Mouse (Mus musculus) forebrain, embryonic 11.5 days (tissue): Measurements from ENCODE around the gene Chfr. TPM values are rescaled to one million over a fixed set of nuclear protein-coding genes. Genes with fewer than 3 reads are reported as not detected.
"Not testable (repeated sequence)": the region's sequence is repeated elsewhere in the genome, so short reads cannot be mapped to it uniquely, and the experiment has no call there.

Source experiments
- ATAC-seq: fragments of 200-750 bp; cut with Nextera tagmentation; replicated peaks from 2 replicates; pipeline ENCODE4 v1.8.0; 2017; ENCODE audit warnings: moderate TSS enrichment; ENCODE audit not compliant: low FRiP score
- DNase-seq: peaks from one replicate; pipeline ENCODE4 v3.0.0-alpha.2; 2017; ENCODE audit warnings: low spot score
- H3K27ac ChIP-seq: fragments of 300-500 bp; sonication (generic); 2 replicates; pipeline ENCODE4 v1.5.1; 2014; ENCODE audit warnings: low read depth, low read length
- H3K27me3 ChIP-seq: fragments of 300-500 bp; sonication (generic); 2 replicates; pipeline ENCODE4 v1.6.1; 2014; ENCODE audit warnings: mild to moderate bottlenecking, low read length, mixed read lengths; ENCODE audit not compliant: control insufficient read depth, insufficient read depth
- H3K36me3 ChIP-seq: fragments of 300-500 bp; sonication (generic); 2 replicates; pipeline ENCODE4 v1.6.1; 2014; ENCODE audit warnings: mild to moderate bottlenecking, low read length, moderate library complexity, mixed read lengths; ENCODE audit not compliant: control insufficient read depth, insufficient read depth
- H3K4me1 ChIP-seq: fragments of 300-500 bp; sonication (generic); replicated peaks from 2 replicates; pipeline ENCODE4 v1.6.1; 2014; ENCODE audit warnings: low read length, mixed read lengths; ENCODE audit not compliant: control insufficient read depth, insufficient read depth
- H3K4me2 ChIP-seq: fragments of 300-500 bp; sonication (generic); 2 replicates; pipeline ENCODE4 v1.6.1; 2014; ENCODE audit warnings: low read depth, mild to moderate bottlenecking, low read length, moderate library complexity, mixed read lengths; ENCODE audit not compliant: severe bottlenecking
- H3K4me3 ChIP-seq: fragments of 300-500 bp; sonication (generic); 2 replicates; pipeline ENCODE4 v1.5.1; 2014; ENCODE audit warnings: low read depth, low read length
- H3K9ac ChIP-seq: fragments of 300-500 bp; sonication (generic); 2 replicates; pipeline ENCODE4 v1.6.1; 2014; ENCODE audit warnings: low read length
- H3K9me3 ChIP-seq: fragments of 300-500 bp; sonication (generic); 2 replicates; pipeline ENCODE4 v1.6.1; 2016; ENCODE audit warnings: low read length, mixed read lengths; ENCODE audit not compliant: control insufficient read depth
- WGBS: fragments of 180-500 bp; shearing (Covaris S2); extraction: QIAGEN DNeasy Blood & Tissue Kit; methylation state at CpG from one replicate; pipeline ENCODE4 v1.1.7; 2014; 5-methylcytosine and 5-hydroxymethylcytosine counted together
- polyA plus RNA-seq: library from polyadenylated mRNA; unstranded; fragments of >200 nt; fragmentation: Nextera tagmentation; extraction: Ambion mirVana; gene quantifications from 2 replicates; pipeline ENCODE4 v1.2.1, GENCODE M21; 2014

Gene Chfr
- polyA plus RNA-seq, 1 experiment from 2014 or later: 69.2 TPM

DNA sequence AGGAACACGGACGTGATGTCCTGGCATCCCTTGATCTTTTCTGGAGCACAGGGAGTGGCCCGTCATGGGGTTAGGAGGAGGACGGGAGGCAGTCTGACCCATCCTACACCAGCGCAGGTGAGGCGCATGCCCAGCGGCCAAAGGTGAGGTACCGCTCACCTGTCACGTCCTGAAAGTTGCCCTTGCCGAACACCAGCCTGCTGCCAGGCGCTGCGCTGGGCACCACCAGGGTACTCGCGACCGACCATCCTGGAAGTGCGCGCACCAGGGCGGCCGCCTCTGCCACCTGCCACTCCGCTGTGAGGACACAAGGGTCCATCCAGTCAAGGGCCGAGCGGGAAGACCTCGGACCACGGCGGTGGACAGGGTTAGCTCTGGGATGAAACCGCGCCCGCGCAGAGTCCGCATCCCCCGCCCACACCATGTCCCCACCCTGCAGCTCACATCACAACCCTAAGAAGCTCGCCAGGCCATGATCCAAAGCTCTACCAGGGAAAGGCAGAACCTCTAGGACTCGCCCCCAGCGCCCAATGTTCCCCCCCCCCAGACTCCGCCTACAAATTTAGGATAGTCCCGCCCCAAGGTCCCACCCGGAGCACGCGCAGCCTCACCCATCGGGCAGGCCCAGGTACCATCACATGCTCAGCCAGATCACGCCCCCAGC, 28.6 kb upstream of the Chfr start:
- peak; percentile 28 for ATAC-seq
- WGBS: 16% methylated on average over 41 of the region's 41 CpGs
- H3K36me3 ChIP-seq: peaks cover 18% of the 10 kb centered on the region
- peak overlapping the region; percentile 63 for H3K9ac ChIP-seq
- peaks cover 8% of the 10 kb centered on the region; the same call in 1 of the 2 replicates for H3K4me1 ChIP-seq
- peak overlapping the region; percentile 58 for H3K27ac ChIP-seq
- DNase-seq: no peak
- H3K4me3 ChIP-seq: peak overlapping the region; percentile 50
- H3K9me3 ChIP-seq: no peaks in the 10 kb centered on the region
- peak overlapping the region; percentile 81 for H3K4me2 ChIP-seq
- no peaks in the 10 kb centered on the region for H3K27me3 ChIP-seq

DNA sequence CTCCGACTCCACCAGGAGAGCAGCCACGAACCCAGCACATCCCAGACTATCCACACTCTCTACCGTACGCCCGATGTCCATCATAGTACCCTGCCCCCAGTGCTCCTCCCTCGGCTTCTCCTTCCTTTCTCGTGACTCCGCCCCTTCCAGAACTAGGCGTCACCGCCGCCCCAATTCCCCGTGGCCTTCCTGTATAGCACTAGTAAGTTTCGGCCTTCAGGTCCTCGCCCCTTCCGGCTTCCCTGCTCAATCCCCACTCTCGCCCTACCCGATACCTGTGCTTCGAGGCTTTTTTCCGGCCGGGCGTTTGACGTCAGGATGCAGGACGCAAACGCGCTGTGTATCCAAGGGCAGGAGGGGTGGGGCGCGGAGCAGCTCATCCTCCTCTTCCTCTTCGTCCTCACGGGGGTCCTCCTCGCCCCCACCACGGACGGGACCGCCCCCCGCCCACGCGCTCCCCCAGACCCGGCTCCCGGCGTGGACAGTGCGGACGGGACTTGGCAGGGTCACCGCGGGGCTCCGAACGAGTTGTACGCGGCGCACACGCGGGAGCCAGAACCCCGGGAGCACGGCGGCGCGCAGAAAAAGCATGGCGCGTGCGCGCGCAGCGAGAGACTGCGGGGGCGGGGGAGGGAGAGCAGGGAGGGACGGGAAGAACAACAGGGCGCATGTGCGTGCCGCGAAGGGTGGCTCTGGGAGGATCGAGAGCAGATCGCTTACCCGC, 27.9 kb upstream of the Chfr start, which contains the start of gene Gtpbp6:
Gene Gtpbp6, minus strand, starts transcription at position 617 of the 724 bp plus-strand sequence.
- H3K27ac ChIP-seq: peak within 1 kb of the TSS; percentile 58
- DNase-seq (peak; percentile 97), ATAC-seq (peak; percentile 84)
- H3K9ac ChIP-seq: peak within 1 kb of the TSS; percentile 63
- H3K9me3 ChIP-seq: no peaks in the 10 kb centered on the region
- peaks cover 8% of the 10 kb centered on the region; the same call in 1 of the 2 replicates for H3K4me1 ChIP-seq
- H3K4me3 ChIP-seq: peak within 1 kb of the TSS; percentile 50
- H3K27me3 ChIP-seq: no peaks in the 10 kb centered on the region
- peaks cover 18% of the 10 kb centered on the region for H3K36me3 ChIP-seq
- WGBS: under 1% methylated on average over 69 of the region's 71 CpGs
- H3K4me2 ChIP-seq: peak within 1 kb of the TSS; percentile 81

DNA sequence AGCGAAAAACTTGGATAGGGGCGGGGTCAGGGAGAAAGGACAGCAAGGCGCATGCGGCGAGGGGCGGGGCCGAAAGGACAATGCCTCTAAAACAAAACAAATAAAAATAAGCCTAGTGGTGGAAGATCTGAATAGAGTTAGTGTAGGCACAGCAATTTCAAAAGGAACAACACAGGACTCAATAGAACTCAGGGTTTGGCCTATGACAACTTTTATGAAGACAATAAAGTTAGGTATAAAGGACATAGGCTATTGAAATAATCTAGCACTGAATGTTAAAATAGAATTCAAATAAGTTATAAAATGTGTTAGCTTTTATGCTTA, 27.4 kb upstream of the Chfr start:
- H3K27me3 ChIP-seq: no peaks in the 10 kb centered on the region
- H3K9me3 ChIP-seq: no peaks in the 10 kb centered on the region
- H3K36me3 ChIP-seq: peaks cover 13% of the 10 kb centered on the region
- H3K4me3 ChIP-seq: peak overlapping the region; percentile 50
- H3K9ac ChIP-seq: peak overlapping the region; percentile 63; the same call in 1 of the 2 replicates
- peaks cover 8% of the 10 kb centered on the region; the same call in 1 of the 2 replicates for H3K4me1 ChIP-seq
- WGBS: 0% methylated on average over 7 of the region's 7 CpGs
- H3K4me2 ChIP-seq: peak overlapping the region; percentile 81; the same call in 1 of the 2 replicates
- DNase-seq: no peak
- ATAC-seq: no peak
- H3K27ac ChIP-seq: peak overlapping the region; percentile 58; the same call in 1 of the 2 replicates

DNA sequence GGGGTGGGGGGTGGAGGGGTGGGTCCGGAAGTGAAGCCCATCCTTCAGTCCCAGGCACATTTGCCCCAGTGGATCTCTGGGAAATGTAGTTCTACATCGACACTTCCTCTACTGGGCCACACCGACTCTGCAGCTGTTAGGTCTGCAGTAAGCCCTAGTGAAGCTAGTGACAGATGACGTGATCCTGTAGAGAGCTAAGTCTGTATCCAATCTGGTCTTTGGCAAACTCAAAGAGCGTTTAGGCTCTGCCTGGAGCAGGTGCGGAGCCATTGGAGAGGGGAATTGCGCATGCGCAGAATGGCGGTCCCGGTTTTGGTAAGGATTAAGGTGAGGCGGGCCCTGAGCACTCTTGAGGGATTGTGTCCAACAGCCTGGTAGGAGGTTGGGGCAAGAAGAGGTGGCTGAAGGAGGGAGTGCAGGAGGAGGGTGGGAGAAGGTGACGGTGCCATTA, 25.6 kb upstream of the Chfr start, which contains the start of gene Zfp605:
Gene Zfp605, plus strand, starts transcription at position 102 of the 451 bp plus-strand sequence.
- Histone ChIP-seq H3K36me3 (peaks cover under 1% of the 10 kb centered on the region; the same call in 1 of the 2 replicates), H3K4me1 (peaks cover 8% of the 10 kb centered on the region; the same call in 1 of the 2 replicates), H3K9me3 (no peaks in the 10 kb centered on the region), H3K9ac (peak within 1 kb of the TSS; percentile 64), H3K27me3 (no peaks in the 10 kb centered on the region), H3K4me3 (peak within 1 kb of the TSS; percentile 61), H3K4me2 (peak within 1 kb of the TSS; percentile 80), H3K27ac (peak within 1 kb of the TSS; percentile 63)
- ATAC-seq (peak; percentile 59), DNase-seq (peak; percentile 90)
- under 1% methylated on average over 12 of the region's 12 CpGs for WGBS

DNA sequence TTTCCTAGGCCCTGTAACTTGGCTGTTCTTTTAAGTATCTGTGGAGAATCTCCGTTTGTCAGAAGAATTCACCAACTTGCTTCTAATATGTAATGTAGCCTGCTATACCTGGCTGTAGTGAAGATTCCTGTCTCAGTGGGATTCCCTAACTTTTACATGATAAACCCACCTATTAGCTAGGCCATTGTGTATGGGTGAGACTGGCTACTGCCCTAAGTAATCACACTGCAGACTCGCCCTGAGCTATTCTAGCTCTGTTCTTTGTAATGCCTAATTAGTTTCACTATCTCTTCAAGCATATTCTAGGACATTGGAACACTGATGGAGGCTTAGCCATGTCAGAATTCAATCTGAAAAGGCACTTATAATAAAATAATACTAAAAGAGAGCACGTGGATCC, 13.3 kb upstream of the Chfr start:
- H3K27me3 ChIP-seq, ATAC-seq, H3K4me3 ChIP-seq, H3K36me3 ChIP-seq, H3K9ac ChIP-seq, H3K27ac ChIP-seq, H3K4me1 ChIP-seq, DNase-seq, H3K4me2 ChIP-seq, H3K9me3 ChIP-seq: not testable (repeated sequence)
- 88% methylated on average over 3 of the region's 3 CpGs for WGBS

DNA sequence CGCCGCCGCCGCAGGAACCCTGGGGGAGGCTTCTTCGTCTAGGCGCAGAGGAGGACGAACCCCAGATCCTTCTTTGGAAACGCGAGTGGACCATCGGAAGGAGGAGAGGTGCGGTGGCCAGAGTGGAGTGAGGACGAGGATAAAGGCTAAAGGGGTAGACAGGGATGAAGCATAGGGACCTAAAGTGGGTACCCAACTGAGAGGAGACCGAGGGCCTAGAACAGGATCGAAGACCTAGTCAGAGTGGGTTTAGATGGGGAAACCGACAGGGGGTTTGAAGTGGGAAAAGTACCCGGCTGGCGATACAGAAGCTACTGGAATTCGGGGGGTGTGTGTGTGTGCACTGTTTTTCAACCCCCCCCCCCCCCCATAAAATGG, 434 bp downstream of the Chfr start:
- DNase-seq: no peak
- H3K27me3 ChIP-seq: no peaks in the 10 kb centered on the region
- H3K4me1 ChIP-seq: no peaks in the 10 kb centered on the region
- H3K4me3 ChIP-seq: peak overlapping the region; percentile 80
- peak overlapping the region; percentile 31; the same call in 1 of the 2 replicates for H3K27ac ChIP-seq
- H3K4me2 ChIP-seq: peak overlapping the region; percentile 54
- no peaks in the 10 kb centered on the region for H3K36me3 ChIP-seq
- ATAC-seq: peak; percentile 60
- WGBS: 8% methylated on average over 18 of the region's 18 CpGs
- peak overlapping the region; percentile 78 for H3K9ac ChIP-seq
- peaks cover 5% of the 10 kb centered on the region for H3K9me3 ChIP-seq

DNA sequence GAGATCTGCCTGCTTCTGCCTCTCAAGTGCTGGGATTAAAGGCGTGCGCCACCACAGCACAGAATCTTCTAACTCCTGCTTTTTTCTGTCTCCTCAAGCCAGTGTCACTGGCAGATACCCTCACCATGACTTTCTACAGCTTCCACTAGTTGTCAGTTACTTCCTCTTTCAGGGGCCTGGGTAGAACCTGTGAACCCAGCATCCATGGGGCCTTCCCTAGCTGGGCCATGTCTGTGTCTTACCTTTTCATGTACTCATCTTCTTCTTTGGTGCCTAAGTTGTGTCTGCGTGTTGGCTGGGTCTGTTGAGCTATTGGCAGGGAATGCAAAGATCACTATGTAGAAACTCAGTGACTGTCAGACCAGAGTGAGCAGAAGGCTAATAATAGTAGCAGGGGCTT, 2.2 kb downstream of the Chfr start:
- WGBS: 97% methylated on average over 3 of the region's 3 CpGs
- no peak for DNase-seq

DNA sequence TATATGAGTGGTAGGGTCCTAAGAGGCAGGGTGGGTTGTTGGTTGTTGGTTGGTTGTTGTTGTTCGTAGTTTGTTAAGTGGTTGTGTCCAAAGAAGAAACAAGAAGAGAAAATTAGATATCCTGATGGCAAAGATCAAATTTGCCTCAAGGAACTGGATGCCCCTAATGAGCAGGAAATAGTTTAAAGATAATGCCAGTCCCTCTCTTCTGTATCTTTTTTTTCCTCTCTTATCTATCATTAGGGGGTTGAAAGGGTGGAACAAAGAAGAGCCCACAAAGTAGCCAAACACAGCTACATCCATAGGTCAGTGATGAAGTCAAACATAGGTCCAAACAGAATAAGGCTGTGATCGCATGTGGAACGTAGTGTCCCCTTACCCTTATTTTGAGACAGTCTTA, 3.7 kb downstream of the Chfr start:
- Histone ChIP-seq H3K4me3 (no peak overlapping the region), H3K9ac (no peak overlapping the region), H3K36me3 (no peaks in the 10 kb centered on the region), H3K27ac (no peak overlapping the region), H3K4me1 (no peaks in the 10 kb centered on the region), H3K4me2 (no peak overlapping the region), H3K27me3 (no peaks in the 10 kb centered on the region), H3K9me3 (no peaks in the 10 kb centered on the region)
- 94% methylated on average over 3 of the region's 3 CpGs for WGBS
- no peak for ATAC-seq
- no peak for DNase-seq

More for the DNA sequence above, 2.2 kb downstream of the Chfr start:
- ATAC-seq: no peak
- H3K27ac ChIP-seq: no peak overlapping the region
- H3K4me2 ChIP-seq: no peak overlapping the region
- no peak overlapping the region for H3K4me3 ChIP-seq
- H3K36me3 ChIP-seq: no peaks in the 10 kb centered on the region
- no peak overlapping the region for H3K9ac ChIP-seq
- H3K27me3 ChIP-seq: no peaks in the 10 kb centered on the region
- H3K9me3 ChIP-seq: peaks cover 5% of the 10 kb centered on the region
- H3K4me1 ChIP-seq: no peaks in the 10 kb centered on the region
